Mouse (Mus musculus) macrophage (primary cell): ENCODE data around the gene Pgm5. TPM values are rescaled to one million over a fixed set of nuclear protein-coding genes. Genes with fewer than 3 reads are reported as not detected.
"Not testable (repeated sequence)": the region's sequence is repeated elsewhere in the genome, so short reads cannot be mapped to it uniquely, and the experiment has no call there.

Experiments used
- H3K27ac ChIP-seq: fragments of 350-480 bp; formaldehyde crosslinking; 2 replicates; pipeline ENCODE4 v1.9.0; 2021
- H3K36me3 ChIP-seq: fragments of 350-480 bp; formaldehyde crosslinking; 2 replicates; pipeline ENCODE4 v1.9.0; 2021; ENCODE audit errors: inconsistent target
- H3K4me3 ChIP-seq: fragments of 350-480 bp; formaldehyde crosslinking; 2 replicates; pipeline ENCODE4 v1.9.0; 2021; ENCODE audit errors: inconsistent target
- H3K79me2 ChIP-seq: fragments of 350-480 bp; formaldehyde crosslinking; 2 replicates; pipeline ENCODE4 v1.9.0; 2021; ENCODE audit errors: inconsistent target
- WGBS: methylation state at CpG from one replicate; pipeline ENCODE4 v1.1.7; 2026; ENCODE audit warnings: inconsistent platforms; ENCODE audit not compliant: missing documents; 5-methylcytosine and 5-hydroxymethylcytosine counted together
- polyA plus RNA-seq: library from polyadenylated mRNA; stranded (reverse); fragments of 250-400 nt; gene quantifications from 3 replicates; pipeline ENCODE4 v1.2.4, GENCODE M21; 2018; ENCODE audit warnings: inconsistent platforms

The Pgm5 gene
- polyA plus RNA-seq, 1 experiment from 2014 or later: 0.07 TPM

DNA sequence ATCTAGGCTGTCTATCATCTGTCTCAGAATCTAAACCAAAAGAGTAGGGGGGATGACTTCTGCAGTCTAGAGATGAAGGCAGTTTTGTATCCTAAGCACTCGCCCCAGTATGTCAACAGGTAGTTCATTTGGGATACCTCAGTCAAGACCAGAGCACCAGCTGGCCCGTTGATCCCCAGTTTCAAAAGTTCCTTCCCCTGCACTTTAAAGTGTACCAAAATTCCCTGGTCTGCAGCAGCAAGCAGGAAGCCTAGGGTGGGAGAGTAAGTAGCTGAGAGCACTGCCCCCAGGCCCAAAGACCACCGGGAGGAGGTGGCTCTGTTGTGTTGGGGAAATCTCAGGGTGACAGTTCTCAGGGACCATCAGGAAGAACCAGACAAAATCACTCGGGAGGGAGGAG, 34.9 kb upstream of the Pgm5 start:
- no peaks in the 10 kb centered on the region for H3K79me2 ChIP-seq

DNA sequence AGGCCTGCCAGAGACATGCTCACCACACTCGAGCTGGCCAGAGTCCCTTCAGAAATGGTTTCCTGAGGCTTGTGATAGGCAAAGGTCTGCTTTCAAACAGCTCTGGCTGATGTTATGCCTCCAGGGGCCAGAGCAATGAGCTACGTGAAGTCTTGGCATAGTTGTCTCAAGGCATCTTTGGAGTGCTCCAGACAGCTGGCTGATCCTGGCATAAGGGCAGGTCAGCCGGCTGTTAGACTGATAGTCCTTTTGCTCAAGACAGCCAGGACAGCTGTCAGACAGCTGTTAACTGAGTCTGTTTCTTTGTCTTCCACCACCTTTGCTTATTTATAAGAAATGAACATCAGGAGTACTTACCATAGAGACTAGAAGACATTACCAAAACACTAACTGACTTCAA, 25.2 kb upstream of the Pgm5 start:
- no peaks in the 10 kb centered on the region for H3K79me2 ChIP-seq
- no peak overlapping the region for H3K4me3 ChIP-seq
- H3K36me3 ChIP-seq: no peaks in the 10 kb centered on the region
- H3K27ac ChIP-seq: no peak overlapping the region
- 55% methylated on average over 3 of the region's 3 CpGs for WGBS

More for the DNA sequence above, 34.9 kb upstream of the Pgm5 start:
- Histone ChIP-seq H3K4me3 (no peak overlapping the region), H3K36me3 (no peaks in the 10 kb centered on the region), H3K27ac (no peak overlapping the region)
- WGBS: 26% methylated on average over 4 of the region's 4 CpGs

DNA sequence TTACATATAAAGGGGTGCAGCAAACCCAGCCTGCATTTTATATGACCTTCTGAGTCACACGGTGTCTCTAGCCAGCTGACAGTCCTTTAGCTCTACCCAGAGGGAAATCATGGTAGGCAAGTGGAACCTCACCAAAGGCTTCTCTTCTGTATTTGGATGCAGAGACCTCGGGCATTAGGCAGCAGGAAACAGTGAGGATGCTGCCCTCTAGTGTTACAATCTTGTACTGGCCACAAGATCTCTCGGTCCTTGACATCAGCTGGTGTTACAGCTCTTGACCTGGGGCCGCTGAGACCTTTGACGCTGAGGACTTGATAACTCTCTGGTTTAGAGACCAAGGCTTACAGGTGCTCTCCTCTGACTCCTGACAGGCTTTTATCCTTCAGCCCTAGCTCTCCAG, 23.8 kb upstream of the Pgm5 start:
- WGBS: 14% methylated on average over 5 of the region's 5 CpGs
- H3K4me3 ChIP-seq: no peak overlapping the region
- no peak overlapping the region for H3K27ac ChIP-seq
- no peaks in the 10 kb centered on the region for H3K79me2 ChIP-seq
- no peaks in the 10 kb centered on the region for H3K36me3 ChIP-seq

DNA sequence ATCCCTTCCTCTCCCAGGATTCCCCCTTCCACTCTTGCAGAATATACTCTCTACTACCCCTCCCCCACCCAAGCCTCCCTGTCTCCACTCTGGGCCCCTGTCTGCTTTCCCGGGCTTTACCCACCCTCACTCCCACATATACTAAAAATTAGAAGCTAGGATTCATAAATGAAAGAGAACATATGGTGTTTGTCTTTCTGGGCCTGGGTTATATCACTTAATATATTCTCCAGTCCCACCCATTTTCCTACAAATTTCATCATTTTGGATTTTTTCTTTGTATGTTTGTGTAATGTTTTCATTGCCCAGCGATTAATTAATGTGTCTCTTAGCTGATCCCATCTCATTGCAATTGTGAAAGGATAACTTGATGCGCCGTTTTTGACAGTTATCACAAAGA, 19.6 kb upstream of the Pgm5 start:
- 83% methylated on average over 4 of the region's 4 CpGs for WGBS
- no peak overlapping the region for H3K4me3 ChIP-seq
- H3K79me2 ChIP-seq: no peaks in the 10 kb centered on the region
- no peaks in the 10 kb centered on the region for H3K36me3 ChIP-seq
- no peak overlapping the region for H3K27ac ChIP-seq

DNA sequence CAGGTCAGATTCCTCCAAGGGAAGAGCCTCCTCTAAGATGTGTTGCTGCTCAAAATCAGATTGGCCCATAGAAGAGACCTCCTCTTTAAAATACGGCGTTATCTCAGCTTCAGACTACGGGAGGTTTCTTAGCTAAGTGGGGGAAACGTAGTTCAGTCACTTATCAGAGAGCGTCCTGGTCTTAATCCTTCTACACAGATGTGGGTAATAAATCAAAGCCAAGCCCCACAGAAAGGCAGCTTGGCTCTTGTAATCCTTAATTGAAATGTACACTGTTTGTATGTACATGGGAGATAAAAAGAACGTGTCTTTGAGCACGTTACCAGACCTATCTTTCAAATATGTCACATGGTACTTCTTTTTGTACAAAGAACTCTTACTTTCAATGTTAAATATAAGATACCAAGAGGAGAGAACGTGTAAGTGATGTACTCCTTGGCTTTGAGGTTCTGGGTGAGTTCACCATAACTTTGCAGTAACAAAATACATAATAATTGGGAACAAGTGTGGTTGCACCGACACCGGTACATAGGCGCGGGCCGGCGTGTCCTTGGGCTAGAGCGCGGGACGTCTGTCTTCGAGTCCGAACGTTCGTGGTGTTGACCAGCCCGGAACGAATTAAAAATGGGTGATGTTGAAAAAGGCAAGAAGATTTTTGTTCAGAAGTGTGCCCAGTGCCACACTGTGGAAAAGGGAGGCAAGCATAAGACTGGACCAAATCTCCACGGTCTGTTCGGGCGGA, 13.6 kb upstream of the Pgm5 start, which contains the start of gene Gm10053:
Gene Gm10053, plus strand, starts transcription at position 558 of the 742 bp plus-strand sequence.
- H3K4me3 ChIP-seq, H3K36me3 ChIP-seq, H3K79me2 ChIP-seq, H3K27ac ChIP-seq: not testable (repeated sequence)
- 59% methylated on average over 16 of the region's 26 CpGs for WGBS

DNA sequence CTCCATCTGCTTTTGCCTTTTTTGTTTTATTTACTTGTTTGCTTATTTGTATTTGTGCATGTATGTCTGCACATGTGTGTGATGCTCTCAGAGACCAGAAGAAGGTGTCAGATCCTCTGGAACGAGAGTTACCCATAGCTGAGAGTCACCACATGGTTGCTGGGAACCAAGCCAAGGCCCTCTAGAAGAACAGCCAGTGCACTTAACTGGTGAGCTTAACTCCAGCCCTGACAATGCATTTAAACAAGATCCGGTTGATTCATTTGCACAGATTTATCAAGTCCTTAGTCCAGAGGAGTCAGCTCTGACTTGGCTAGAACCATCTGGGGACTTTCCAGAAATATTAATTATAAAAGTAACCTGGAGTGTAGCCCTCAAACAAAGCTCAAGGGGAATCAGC, 12.2 kb upstream of the Pgm5 start:
- WGBS: 60% methylated on average over 2 of the region's 2 CpGs
- H3K27ac ChIP-seq: no peak overlapping the region
- H3K36me3 ChIP-seq: no peaks in the 10 kb centered on the region
- no peak overlapping the region for H3K4me3 ChIP-seq
- no peaks in the 10 kb centered on the region for H3K79me2 ChIP-seq

DNA sequence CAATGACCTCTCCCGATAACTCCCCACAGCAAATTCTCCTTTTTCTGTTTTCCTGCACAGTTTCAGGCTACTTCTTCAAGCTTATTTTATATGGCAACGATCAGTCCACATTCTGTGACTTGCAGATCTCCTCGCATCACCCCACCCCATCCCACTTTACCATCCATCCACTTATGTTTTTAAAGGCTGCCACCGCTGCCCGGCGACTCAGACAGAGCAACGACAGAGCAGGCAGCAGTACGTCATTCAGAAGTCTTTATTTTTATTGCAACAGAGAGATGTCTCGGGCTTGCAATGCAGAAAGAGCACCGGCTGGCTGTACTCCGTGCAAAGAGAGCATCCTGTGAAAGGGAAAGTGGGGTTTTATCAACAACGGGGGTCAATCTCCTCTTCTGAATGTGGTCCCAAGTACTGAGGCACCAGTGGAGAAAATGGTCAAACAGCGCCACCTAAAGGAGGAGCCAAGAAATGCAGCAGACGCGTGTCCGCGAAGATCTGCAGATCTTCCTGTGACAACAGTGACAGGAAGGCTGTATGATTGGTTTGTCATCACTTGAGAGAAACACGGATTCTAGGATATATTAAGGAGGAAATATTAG, 9.5 kb upstream of the Pgm5 start:
- 26% methylated on average over 18 of the region's 18 CpGs for WGBS

DNA sequence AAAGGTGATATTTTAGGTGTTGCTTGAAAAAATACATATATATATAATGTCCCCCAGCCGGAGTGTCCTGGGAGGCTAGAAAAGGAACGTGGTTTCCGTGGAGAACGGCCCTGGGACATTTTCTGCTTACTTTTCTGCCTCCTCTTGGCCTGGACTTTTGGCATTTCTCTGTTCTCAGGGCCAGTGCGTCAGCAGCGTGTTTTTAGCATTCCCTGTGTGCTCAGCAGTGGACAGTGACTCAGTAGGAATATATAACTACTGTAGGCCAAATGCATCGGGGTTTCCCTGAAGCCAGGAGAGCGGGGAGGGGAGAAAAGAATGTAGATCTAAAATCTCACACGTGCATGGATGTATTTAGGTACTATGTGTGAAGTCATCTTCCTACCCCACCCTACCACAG, 3.8 kb upstream of the Pgm5 start:
- H3K4me3 ChIP-seq: no peak overlapping the region
- 88% methylated on average over 8 of the region's 9 CpGs for WGBS
- no peaks in the 10 kb centered on the region for H3K79me2 ChIP-seq
- no peaks in the 10 kb centered on the region for H3K36me3 ChIP-seq
- no peak overlapping the region for H3K27ac ChIP-seq

More for the DNA sequence above, 9.5 kb upstream of the Pgm5 start:
- no peaks in the 10 kb centered on the region for H3K79me2 ChIP-seq
- H3K27ac ChIP-seq: no peak overlapping the region
- H3K4me3 ChIP-seq: no peak overlapping the region
- H3K36me3 ChIP-seq: no peaks in the 10 kb centered on the region

DNA sequence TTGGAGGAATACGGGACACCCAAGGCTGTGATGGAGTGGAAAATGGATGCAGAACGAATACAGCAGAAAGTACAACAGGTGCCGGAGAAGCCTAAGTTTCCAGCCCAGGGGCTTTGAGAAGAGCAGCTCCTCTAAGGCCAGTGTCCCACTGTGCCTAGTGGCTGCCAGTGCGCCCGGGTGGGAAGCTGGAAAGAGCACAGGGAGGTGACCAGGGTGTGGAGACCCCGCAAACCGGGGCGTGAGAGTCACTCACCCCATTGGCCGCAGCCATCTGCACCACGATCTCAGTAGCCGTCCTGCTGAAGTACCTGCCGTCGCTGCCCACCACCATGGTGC, 411 bp downstream of the Pgm5 start:
- Histone ChIP-seq H3K4me3 (no peak overlapping the region), H3K27ac (no peak overlapping the region), H3K36me3 (no peaks in the 10 kb centered on the region), H3K79me2 (no peaks in the 10 kb centered on the region)
- 42% methylated on average over 11 of the region's 13 CpGs for WGBS

DNA sequence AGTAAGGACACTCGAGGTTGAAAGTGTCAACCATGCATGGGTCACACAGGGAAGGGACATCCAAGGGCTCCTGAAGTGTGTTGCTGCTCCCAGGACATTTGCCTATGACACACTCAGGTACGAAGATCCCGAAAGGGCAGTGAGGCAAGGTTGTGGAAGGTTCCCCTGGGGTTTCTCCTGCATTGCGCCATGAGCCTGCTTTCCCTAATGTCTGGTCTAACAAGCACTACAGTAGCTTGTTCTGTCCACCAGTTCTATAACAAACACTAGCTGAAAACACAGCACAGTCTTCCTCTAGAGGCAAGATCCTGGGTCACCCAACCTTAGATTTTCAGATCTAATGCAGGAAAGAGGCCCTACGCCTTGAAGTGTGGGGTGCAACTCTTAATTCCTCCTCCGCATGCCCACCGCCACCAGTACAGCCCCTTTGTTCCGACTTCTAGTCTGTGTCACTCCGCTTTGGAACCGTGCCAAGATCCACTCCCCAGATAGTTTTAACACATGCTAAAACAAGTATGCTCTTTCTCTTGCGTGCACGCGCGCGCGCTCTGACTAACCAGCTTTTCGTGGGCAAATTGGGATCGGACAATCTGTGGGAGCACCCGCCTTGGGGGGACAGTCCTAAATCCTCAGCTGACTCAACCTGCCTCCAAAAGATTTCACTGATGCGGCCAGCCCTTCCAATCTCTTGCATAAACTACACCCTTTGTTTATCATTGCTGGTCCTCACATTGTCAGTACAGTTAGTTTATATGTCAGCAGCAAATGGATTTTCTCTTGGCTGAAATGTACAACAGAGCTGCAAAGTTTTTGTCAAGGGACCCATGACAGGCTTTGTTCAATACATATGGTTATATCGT, 10.0 kb downstream of the Pgm5 start:
- Histone ChIP-seq H3K79me2 (no peaks in the 10 kb centered on the region), H3K36me3 (no peaks in the 10 kb centered on the region)

DNA sequence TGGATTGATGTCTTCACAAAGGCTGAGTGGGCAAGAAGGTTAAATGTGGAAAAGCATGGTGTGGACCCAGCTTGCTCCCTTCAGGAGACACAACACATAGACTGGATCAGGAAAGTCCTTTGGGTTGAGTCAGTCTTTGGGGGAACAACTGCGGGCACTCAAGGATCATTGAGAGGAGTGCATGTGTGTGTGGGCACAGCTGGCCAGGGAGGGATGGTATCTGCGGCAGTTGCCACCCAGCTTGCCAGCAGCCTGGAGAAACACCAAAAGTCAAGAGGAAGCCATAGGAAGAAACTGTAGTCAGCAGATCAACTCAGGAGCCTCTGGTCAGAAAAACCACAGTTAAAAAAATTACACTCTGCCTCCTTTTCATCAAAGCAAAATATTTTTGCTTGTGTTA, 12.8 kb downstream of the Pgm5 start:
- Histone ChIP-seq H3K36me3 (no peaks in the 10 kb centered on the region), H3K79me2 (no peaks in the 10 kb centered on the region), H3K27ac (no peak overlapping the region), H3K4me3 (no peak overlapping the region)
- WGBS: 53% methylated on average over 2 of the region's 2 CpGs

More for the DNA sequence above, 10.0 kb downstream of the Pgm5 start:
- 89% methylated on average over 21 of the region's 21 CpGs for WGBS
- Histone ChIP-seq H3K27ac (no peak overlapping the region), H3K4me3 (no peak overlapping the region)

DNA sequence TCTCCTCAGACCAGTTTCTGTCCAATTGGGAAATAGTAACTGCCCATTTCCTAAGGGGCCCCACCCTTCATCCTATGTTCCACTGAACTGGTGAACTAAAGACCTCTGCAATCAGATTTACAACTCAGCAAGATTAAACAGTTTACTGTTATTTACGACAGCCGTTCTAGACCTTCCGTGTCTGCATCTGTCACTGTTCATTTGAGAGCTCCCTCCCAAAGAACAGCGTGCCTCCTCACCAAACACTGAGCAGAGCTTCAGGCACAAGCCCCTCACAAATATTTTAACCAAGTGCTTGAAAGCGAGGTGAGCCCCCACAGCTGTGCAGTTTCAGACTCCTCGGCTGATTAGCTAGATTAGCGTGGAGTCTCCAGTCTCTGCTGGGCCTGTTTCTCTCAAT, 13.3 kb downstream of the Pgm5 start:
- no peak overlapping the region for H3K4me3 ChIP-seq
- H3K36me3 ChIP-seq: no peaks in the 10 kb centered on the region
- no peak overlapping the region for H3K27ac ChIP-seq
- no peaks in the 10 kb centered on the region for H3K79me2 ChIP-seq
- 88% methylated on average over 7 of the region's 7 CpGs for WGBS

DNA sequence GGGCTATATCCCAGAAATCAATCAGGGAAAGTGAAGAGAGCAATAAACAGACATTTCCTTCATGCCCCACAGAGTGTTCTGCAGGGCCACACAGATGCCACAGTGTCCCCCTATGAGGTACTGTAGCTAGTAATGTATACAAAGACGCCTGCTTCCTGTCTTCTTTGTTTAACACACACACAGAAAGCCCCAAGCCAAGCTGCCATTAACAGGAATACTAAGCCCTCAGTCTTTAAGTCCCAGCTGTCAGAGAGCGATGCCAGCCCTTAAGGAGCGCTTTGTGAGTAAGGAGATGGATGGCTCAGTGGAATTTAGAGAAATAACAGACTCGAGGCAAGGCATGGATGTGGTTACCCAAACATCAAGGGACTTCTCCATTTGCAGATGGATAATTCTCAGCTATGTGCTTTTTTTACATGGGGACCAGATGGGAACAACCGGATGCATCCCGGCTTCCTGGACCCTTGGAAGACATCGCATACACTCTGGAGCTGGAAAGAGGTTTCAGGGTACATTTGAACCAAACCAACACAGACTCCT, 16.6 kb downstream of the Pgm5 start:
- WGBS: 31% methylated on average over 6 of the region's 7 CpGs
- H3K36me3 ChIP-seq: no peaks in the 10 kb centered on the region

DNA sequence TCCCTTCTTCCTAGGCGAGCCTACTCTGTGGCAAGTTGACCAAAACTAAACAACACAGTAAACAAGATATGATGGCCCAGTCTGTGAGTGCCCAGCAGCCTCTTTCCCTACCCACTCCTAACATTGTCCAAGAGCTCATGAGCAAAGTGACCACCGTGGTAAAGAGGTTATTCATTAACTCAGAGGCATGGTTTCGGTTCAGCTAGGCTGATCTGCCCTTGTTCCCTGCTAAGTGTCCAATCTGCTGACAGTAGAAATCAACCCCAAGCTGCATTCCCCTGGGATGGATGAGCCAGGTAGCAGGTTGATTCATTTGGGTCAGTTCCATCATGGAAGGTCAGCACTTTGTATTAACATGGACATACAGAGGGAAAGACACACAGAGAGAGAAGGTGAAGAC, 19.6 kb downstream of the Pgm5 start:
- no peak overlapping the region for H3K27ac ChIP-seq
- WGBS: 87% methylated on average over 3 of the region's 3 CpGs
- H3K4me3 ChIP-seq: no peak overlapping the region
- H3K36me3 ChIP-seq: no peaks in the 10 kb centered on the region
- H3K79me2 ChIP-seq: no peaks in the 10 kb centered on the region

More for the DNA sequence above, 16.6 kb downstream of the Pgm5 start:
- no peak overlapping the region for H3K4me3 ChIP-seq
- H3K27ac ChIP-seq: no peak overlapping the region
- no peaks in the 10 kb centered on the region for H3K79me2 ChIP-seq

DNA sequence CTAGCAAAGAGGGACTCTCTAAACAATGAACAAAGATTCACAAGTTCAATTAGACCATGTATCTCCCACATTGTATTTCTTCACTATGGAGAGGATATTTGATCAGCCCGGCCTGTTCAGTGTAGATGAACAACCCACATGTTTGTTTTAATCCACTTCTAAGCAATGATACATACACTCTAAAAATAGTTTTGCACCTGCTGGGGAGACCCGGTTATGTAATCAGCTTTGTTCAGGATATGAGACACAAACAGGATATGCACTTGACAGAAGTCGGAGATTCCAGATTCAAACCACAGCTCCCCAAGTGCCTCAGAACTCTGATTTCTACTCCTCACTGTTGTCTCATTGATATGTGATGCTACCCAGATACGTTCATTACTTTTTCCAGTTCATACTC, 37.1 kb downstream of the Pgm5 start:
- Histone ChIP-seq H3K27ac (no peak overlapping the region), H3K79me2 (no peaks in the 10 kb centered on the region), H3K36me3 (no peaks in the 10 kb centered on the region), H3K4me3 (no peak overlapping the region)
- WGBS: 7% methylated on average over 4 of the region's 4 CpGs
